Mouse (Mus musculus): ENCODE measurements at regions not wholly inside any gene's neighbourhood (a gene's known extent, or its start where the extent isn't known, plus 50 kb on each side); places are given as distances from the start of the nearest gene placed in this dataset.

GRCm38 (mm10) chr4:87501791-87502190 is 271.5 kb upstream of the Slc24a2 start:
- Histone ChIP-seq H3K27me3 (ENCODE audit: control insufficient read depth, insufficient read depth, low read length) (no peaks in the 10 kb centered on the region), H3K4me1 (replicated peaks; ENCODE audit: control insufficient read depth in 2 of 2, insufficient read depth in 2 of 2, low read length in 1 of 2) (no peaks in the 10 kb centered on the region), H3K27ac (no peak overlapping the region), H3K9ac (replicated peaks) (no peak overlapping the region), H3K4me2 (ENCODE audit: low read depth) (no peak overlapping the region), H3K9me3 (ENCODE audit: control insufficient read depth, low read length) (no peaks in the 10 kb centered on the region), H3K4me3 (ENCODE audit: insufficient read depth in 1 of 2, low read depth in 2 of 2, low read length in 2 of 2) (no peak overlapping the region), H3K36me3 (replicated peaks; ENCODE audit: control insufficient read depth, insufficient read depth, low read depth) (no peaks in the 10 kb centered on the region)
- DNase-seq (ENCODE audit: low read depth in 3 of 3, low spot score in 3 of 3): no peak
- 67% methylated on average over 4 of the region's 4 CpGs for WGBS (ENCODE audit: insufficient replicate concordance)
- TF ChIP-seq EP300 (IDR thresholded peaks at IDR 0.05; ENCODE audit: low read depth): no peak
- no peak for TF ChIP-seq CTCF (IDR thresholded peaks at IDR 0.05; ENCODE audit: low read depth)
- no peak for ATAC-seq (ENCODE audit: insufficient read depth)

GRCm38 (mm10) chr4:87500441-87500840 is 270.2 kb upstream of the Slc24a2 start:
- no peak overlapping the region for H3K27ac ChIP-seq
- DNase-seq (ENCODE audit: low read depth in 3 of 3, low spot score in 3 of 3) (no peak), ATAC-seq (ENCODE audit: insufficient read depth) (no peak)
- no peak for TF ChIP-seq EP300 (IDR thresholded peaks at IDR 0.05; ENCODE audit: low read depth)
- no peak for TF ChIP-seq CTCF (IDR thresholded peaks at IDR 0.05; ENCODE audit: low read depth)
- no peaks in the 10 kb centered on the region for H3K4me1 ChIP-seq (replicated peaks; ENCODE audit: control insufficient read depth in 2 of 2, insufficient read depth in 2 of 2, low read length in 1 of 2)
- H3K4me2 ChIP-seq (ENCODE audit: low read depth): no peak overlapping the region
- no peaks in the 10 kb centered on the region for H3K36me3 ChIP-seq (replicated peaks; ENCODE audit: control insufficient read depth, insufficient read depth, low read depth)
- no peak overlapping the region for H3K4me3 ChIP-seq (ENCODE audit: insufficient read depth in 1 of 2, low read depth in 2 of 2, low read length in 2 of 2)
- H3K9me3 ChIP-seq (ENCODE audit: control insufficient read depth, low read length): no peaks in the 10 kb centered on the region
- H3K9ac ChIP-seq (replicated peaks): no peak overlapping the region
- no peaks in the 10 kb centered on the region for H3K27me3 ChIP-seq (ENCODE audit: control insufficient read depth, insufficient read depth, low read length)
- 63% methylated on average over 2 of the region's 2 CpGs for WGBS (ENCODE audit: insufficient replicate concordance)

GRCm38 (mm10) chr4:87487798-87488197 is 257.5 kb upstream of the Slc24a2 start:
- H3K4me1 ChIP-seq (replicated peaks; ENCODE audit: control insufficient read depth in 2 of 2, insufficient read depth in 2 of 2, low read length in 1 of 2): no peaks in the 10 kb centered on the region
- no peak overlapping the region for H3K27ac ChIP-seq
- DNase-seq (ENCODE audit: low read depth in 3 of 3, low spot score in 3 of 3): no peak
- H3K9me3 ChIP-seq (ENCODE audit: control insufficient read depth, low read length): no peaks in the 10 kb centered on the region
- H3K36me3 ChIP-seq (replicated peaks; ENCODE audit: control insufficient read depth, insufficient read depth, low read depth): no peaks in the 10 kb centered on the region
- no peak overlapping the region for H3K9ac ChIP-seq (replicated peaks)
- TF ChIP-seq CTCF (IDR thresholded peaks at IDR 0.05; ENCODE audit: low read depth): no peak
- TF ChIP-seq EP300 (IDR thresholded peaks at IDR 0.05; ENCODE audit: low read depth): no peak
- H3K27me3 ChIP-seq (ENCODE audit: control insufficient read depth, insufficient read depth, low read length): no peaks in the 10 kb centered on the region
- H3K4me3 ChIP-seq (ENCODE audit: insufficient read depth in 1 of 2, low read depth in 2 of 2, low read length in 2 of 2): no peak overlapping the region
- ATAC-seq (ENCODE audit: insufficient read depth): no peak
- 49% methylated on average over 3 of the region's 3 CpGs for WGBS (ENCODE audit: insufficient replicate concordance)
- H3K4me2 ChIP-seq (ENCODE audit: low read depth): no peak overlapping the region

- Histone ChIP-seq H3K4me1 (replicated peaks; ENCODE audit: control insufficient read depth in 2 of 2, insufficient read depth in 2 of 2, low read length in 1 of 2) (no peaks in the 10 kb centered on the region), H3K9me3 (ENCODE audit: control insufficient read depth, low read length) (no peaks in the 10 kb centered on the region), H3K9ac (replicated peaks) (no peak overlapping the region), H3K36me3 (replicated peaks; ENCODE audit: control insufficient read depth, insufficient read depth, low read depth) (no peaks in the 10 kb centered on the region), H3K27ac (no peak overlapping the region), H3K27me3 (ENCODE audit: control insufficient read depth, insufficient read depth, low read length) (no peaks in the 10 kb centered on the region), H3K4me2 (ENCODE audit: low read depth) (no peak overlapping the region), H3K4me3 (ENCODE audit: insufficient read depth in 1 of 2, low read depth in 2 of 2, low read length in 2 of 2) (no peak overlapping the region)
- DNase-seq (ENCODE audit: low read depth in 3 of 3, low spot score in 3 of 3) (no peak), ATAC-seq (ENCODE audit: insufficient read depth) (no peak)
- TF ChIP-seq EP300 (IDR thresholded peaks at IDR 0.05; ENCODE audit: low read depth) (no peak), CTCF (IDR thresholded peaks at IDR 0.05; ENCODE audit: low read depth) (no peak)
- WGBS (ENCODE audit: insufficient replicate concordance): 47% methylated on average over 1 of the region's 1 CpGs
Observed at GRCm38 (mm10) chr4:87475537-87475936, 245.3 kb upstream of the Slc24a2 start.

- no peak for DNase-seq (ENCODE audit: low read depth in 3 of 3, low spot score in 3 of 3)
- Histone ChIP-seq H3K4me3 (ENCODE audit: insufficient read depth in 1 of 2, low read depth in 2 of 2, low read length in 2 of 2) (no peak overlapping the region), H3K27me3 (ENCODE audit: control insufficient read depth, insufficient read depth, low read length) (no peaks in the 10 kb centered on the region), H3K4me2 (ENCODE audit: low read depth) (no peak overlapping the region), H3K36me3 (replicated peaks; ENCODE audit: control insufficient read depth, insufficient read depth, low read depth) (no peaks in the 10 kb centered on the region), H3K9me3 (ENCODE audit: control insufficient read depth, low read length) (no peaks in the 10 kb centered on the region), H3K27ac (no peak overlapping the region), H3K9ac (replicated peaks) (no peak overlapping the region), H3K4me1 (replicated peaks; ENCODE audit: control insufficient read depth in 2 of 2, insufficient read depth in 2 of 2, low read length in 1 of 2) (no peaks in the 10 kb centered on the region)
- TF ChIP-seq CTCF (IDR thresholded peaks at IDR 0.05; ENCODE audit: low read depth): no peak
- TF ChIP-seq EP300 (IDR thresholded peaks at IDR 0.05; ENCODE audit: low read depth): no peak
- WGBS (ENCODE audit: insufficient replicate concordance): 70% methylated on average over 16 of the region's 16 CpGs
- no peak for ATAC-seq (ENCODE audit: insufficient read depth)
Observed at GRCm38 (mm10) chr4:87473331-87474039, 243.2 kb upstream of the Slc24a2 start.

Measured in liver, embryonic 14.5 days (tissue).